Mouse (Mus musculus) spleen, adult 2 months (tissue): ENCODE measurements around the gene Gm29666.

Experiments used
- CTCF ChIP-seq: fragments of 200-500 bp; IDR thresholded peaks from 2 replicates; pipeline ENCODE4 v1.5.1; 2011; ENCODE audit warnings: mild to moderate bottlenecking, inconsistent platforms; ENCODE audit not compliant: insufficient read depth, insufficient read length, insufficient replicate concordance; ENCODE audit errors: extremely low read depth
- POLR2A ChIP-seq: fragments of 200-500 bp; IDR thresholded peaks from 2 replicates; pipeline ENCODE4 v1.6.1; 2011; ENCODE audit warnings: low read depth, low read length, inconsistent platforms

DNA sequence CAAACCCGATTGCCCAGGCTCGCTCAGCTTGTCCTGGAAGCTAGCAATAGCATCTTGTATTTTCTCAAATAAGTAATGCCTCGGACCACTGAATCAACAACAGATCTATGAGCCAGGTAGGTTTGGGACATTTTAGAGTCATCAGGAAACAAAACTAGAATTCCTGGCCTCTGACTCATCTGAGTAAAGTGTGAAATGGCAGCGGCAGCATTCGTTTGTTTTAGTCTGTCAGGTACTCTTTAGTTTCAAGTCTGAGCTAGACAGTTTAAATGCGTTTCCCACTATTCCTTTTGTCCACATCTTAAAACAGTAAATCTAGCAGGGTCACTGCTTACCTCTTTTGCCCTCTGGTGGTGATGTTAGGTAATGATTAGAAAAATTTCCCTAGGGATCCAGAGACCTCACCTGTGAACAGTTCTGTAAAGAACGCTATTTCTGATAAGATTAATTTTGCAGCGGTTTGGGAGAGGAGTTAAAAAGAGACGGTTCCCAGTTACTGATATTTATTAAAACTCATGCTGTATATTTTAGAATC is 5.0 kb upstream of the Gm29666 start:
- TF ChIP-seq CTCF (no peak), POLR2A (no peak)
